Mouse (Mus musculus): ENCODE data around the gene Sf3b1. TPM values are rescaled to one million over a fixed set of nuclear protein-coding genes. Genes with fewer than 3 reads are reported as not detected.
"Not testable (repeated sequence)": the region's sequence is repeated elsewhere in the genome, so short reads cannot be mapped to it uniquely, and the experiment has no call there.

Sf3b1 gene
- polyA plus RNA-seq (2015; fragmentation: Nextera tagmentation; extraction: Ambion mirVana), result 385 and 392 TPM in 2 replicates

GRCm38 (mm10) chr1:55027253-55027801 is at the start of gene Sf3b1:
Sf3b1 (minus strand) TSS chr1:55027481.
- ATAC-seq (ENCODE audit: low FRiP score, low read depth), result peak; percentile 98

GRCm38 (mm10) chr1:55076395-55076743 is 49.1 kb upstream of the Sf3b1 start:
- Histone ChIP-seq H3K27me3 (no peaks in the 10 kb centered on the region), H3K9ac (no peak overlapping the region), H3K9me3 (no peaks in the 10 kb centered on the region), H3K4me2 (replicated peaks) (no peak overlapping the region), H3K36me3 (peaks cover 60% of the 10 kb centered on the region), H3K4me3 (no peak overlapping the region), H3K4me1 (no peaks in the 10 kb centered on the region), H3K27ac (no peak overlapping the region)
- no peak for ATAC-seq (ENCODE audit: low FRiP score, low read depth)

More at GRCm38 (mm10) chr1:55027253-55027801, at the start of gene Sf3b1:
- Histone ChIP-seq H3K4me1 (peaks cover 10% of the 10 kb centered on the region), H3K9me3 (no peaks in the 10 kb centered on the region), H3K36me3 (peaks cover 4% of the 10 kb centered on the region; the same call in 1 of the 2 replicates), H3K9ac (peak within 1 kb of the TSS; percentile 99), H3K27me3 (no peaks in the 10 kb centered on the region), H3K4me2 (replicated peaks) (peak within 1 kb of the TSS; percentile 78), H3K4me3 (peak within 1 kb of the TSS; percentile 95), H3K27ac (peak within 1 kb of the TSS; percentile 92)
- 1% methylated on average over 46 of the region's 46 CpGs for WGBS

GRCm38 (mm10) chr1:55075652-55076394 is 48.5 kb upstream of the Sf3b1 start:
- Histone ChIP-seq H3K4me1 (no peaks in the 10 kb centered on the region), H3K9me3 (no peaks in the 10 kb centered on the region), H3K4me3 (no peak overlapping the region), H3K9ac (no peak overlapping the region), H3K27me3 (no peaks in the 10 kb centered on the region), H3K4me2 (replicated peaks) (no peak overlapping the region), H3K36me3 (peaks cover 59% of the 10 kb centered on the region), H3K27ac (no peak overlapping the region)
- no peak for ATAC-seq (ENCODE audit: low FRiP score, low read depth)
- WGBS, result 72% methylated on average over 5 of the region's 5 CpGs

GRCm38 (mm10) chr1:55074757-55075156 is 47.5 kb upstream of the Sf3b1 start:
- no peak for ATAC-seq (ENCODE audit: low FRiP score, low read depth)
- Histone ChIP-seq H3K9me3 (no peaks in the 10 kb centered on the region), H3K27ac (no peak overlapping the region), H3K27me3 (no peaks in the 10 kb centered on the region), H3K4me3 (no peak overlapping the region), H3K4me2 (replicated peaks) (no peak overlapping the region), H3K9ac (no peak overlapping the region), H3K36me3 (peaks cover 48% of the 10 kb centered on the region), H3K4me1 (no peaks in the 10 kb centered on the region)
- 58% methylated on average over 2 of the region's 2 CpGs for WGBS

GRCm38 (mm10) chr1:55072328-55072727 is 45.0 kb upstream of the Sf3b1 start:
- not testable (repeated sequence) for H3K27ac ChIP-seq; H3K4me3 ChIP-seq; H3K4me1 ChIP-seq; H3K9me3 ChIP-seq; H3K4me2 ChIP-seq (replicated peaks); H3K27me3 ChIP-seq; ATAC-seq (ENCODE audit: low FRiP score, low read depth); H3K9ac ChIP-seq
- H3K36me3 ChIP-seq, result peaks cover 43% of the 10 kb centered on the region

GRCm38 (mm10) chr1:55061772-55062171 is 34.5 kb upstream of the Sf3b1 start:
- no peak for ATAC-seq (ENCODE audit: low FRiP score, low read depth)
- no peaks in the 10 kb centered on the region for H3K27me3 ChIP-seq
- peaks cover 40% of the 10 kb centered on the region for H3K36me3 ChIP-seq
- 90% methylated on average over 4 of the region's 4 CpGs for WGBS
- no peak overlapping the region for H3K27ac ChIP-seq
- no peak overlapping the region for H3K4me2 ChIP-seq (replicated peaks)
- H3K4me3 ChIP-seq, result no peak overlapping the region
- H3K9me3 ChIP-seq, result no peaks in the 10 kb centered on the region
- no peak overlapping the region for H3K9ac ChIP-seq
- H3K4me1 ChIP-seq, result no peaks in the 10 kb centered on the region

GRCm38 (mm10) chr1:55061099-55061498 is 33.8 kb upstream of the Sf3b1 start:
- H3K27me3 ChIP-seq, result no peaks in the 10 kb centered on the region
- H3K4me1 ChIP-seq, result no peaks in the 10 kb centered on the region
- H3K9me3 ChIP-seq, result no peaks in the 10 kb centered on the region
- 86% methylated on average over 5 of the region's 5 CpGs for WGBS
- no peak overlapping the region for H3K9ac ChIP-seq
- H3K27ac ChIP-seq, result no peak overlapping the region
- no peak for ATAC-seq (ENCODE audit: low FRiP score, low read depth)
- no peak overlapping the region for H3K4me2 ChIP-seq (replicated peaks)
- H3K4me3 ChIP-seq, result no peak overlapping the region
- peaks cover 38% of the 10 kb centered on the region for H3K36me3 ChIP-seq

GRCm38 (mm10) chr1:55058383-55058782 is 31.1 kb upstream of the Sf3b1 start:
- not testable (repeated sequence) for H3K4me2 ChIP-seq (replicated peaks); H3K9ac ChIP-seq; H3K4me1 ChIP-seq; H3K27ac ChIP-seq; H3K9me3 ChIP-seq; ATAC-seq (ENCODE audit: low FRiP score, low read depth); H3K27me3 ChIP-seq; H3K4me3 ChIP-seq
- 91% methylated on average over 2 of the region's 3 CpGs for WGBS
- H3K36me3 ChIP-seq, result peaks cover 18% of the 10 kb centered on the region

GRCm38 (mm10) chr1:55055322-55056115 is 28.2 kb upstream of the Sf3b1 start:
- no peak overlapping the region for H3K4me2 ChIP-seq (replicated peaks)
- H3K9ac ChIP-seq, result no peak overlapping the region
- H3K27me3 ChIP-seq, result peaks cover 4% of the 10 kb centered on the region; the same call in 1 of the 2 replicates
- H3K27ac ChIP-seq, result no peak overlapping the region
- 84% methylated on average over 5 of the region's 5 CpGs for WGBS
- no peak for ATAC-seq (ENCODE audit: low FRiP score, low read depth)
- no peaks in the 10 kb centered on the region for H3K9me3 ChIP-seq
- peaks cover 9% of the 10 kb centered on the region for H3K36me3 ChIP-seq
- H3K4me3 ChIP-seq, result no peak overlapping the region
- H3K4me1 ChIP-seq, result peaks cover 10% of the 10 kb centered on the region

- Histone ChIP-seq H3K27me3 (peaks cover 4% of the 10 kb centered on the region; the same call in 1 of the 2 replicates), H3K9me3 (no peaks in the 10 kb centered on the region), H3K9ac (peak overlapping the region; percentile 78), H3K4me1 (peaks cover 10% of the 10 kb centered on the region), H3K36me3 (peaks cover 9% of the 10 kb centered on the region), H3K27ac (no peak overlapping the region), H3K4me2 (replicated peaks) (peak overlapping the region; percentile 78), H3K4me3 (peak overlapping the region; percentile 84)
- no peak for ATAC-seq (ENCODE audit: low FRiP score, low read depth)
- 75% methylated on average over 4 of the region's 4 CpGs for WGBS
Observed at GRCm38 (mm10) chr1:55053596-55053995, 26.3 kb upstream of the Sf3b1 start.

- peaks cover 4% of the 10 kb centered on the region; the same call in 1 of the 2 replicates for H3K27me3 ChIP-seq
- H3K36me3 ChIP-seq, result peaks cover 9% of the 10 kb centered on the region
- H3K9ac ChIP-seq, result peak overlapping the region; percentile 78
- under 1% methylated on average over 42 of the region's 42 CpGs for WGBS
- peaks cover 10% of the 10 kb centered on the region for H3K4me1 ChIP-seq
- peak overlapping the region; percentile 11; the same call in 1 of the 2 replicates for H3K27ac ChIP-seq
- H3K4me2 ChIP-seq (replicated peaks), result peak overlapping the region; percentile 78
- no peaks in the 10 kb centered on the region for H3K9me3 ChIP-seq
- peak overlapping the region; percentile 84 for H3K4me3 ChIP-seq
- peak; percentile 54 for ATAC-seq (ENCODE audit: low FRiP score, low read depth)
Observed at GRCm38 (mm10) chr1:55053005-55053404, 25.7 kb upstream of the Sf3b1 start.

- ATAC-seq (ENCODE audit: low FRiP score, low read depth), result peak; percentile 100
- WGBS, result under 1% methylated on average over 45 of the region's 46 CpGs
- Histone ChIP-seq H3K27me3 (peaks cover 4% of the 10 kb centered on the region; the same call in 1 of the 2 replicates), H3K9me3 (no peaks in the 10 kb centered on the region), H3K4me3 (peak within 1 kb of the TSS; percentile 84), H3K4me1 (peaks cover 10% of the 10 kb centered on the region), H3K4me2 (replicated peaks) (peak within 1 kb of the TSS; percentile 82), H3K36me3 (peaks cover 9% of the 10 kb centered on the region), H3K9ac (peak within 1 kb of the TSS; percentile 78), H3K27ac (peak within 1 kb of the TSS; percentile 52; the same call in 1 of the 2 replicates)
Observed at GRCm38 (mm10) chr1:55052355-55052953, 25.2 kb upstream of the Sf3b1 start, which contains the start of gene Coq10b. Coq10b (plus strand) TSS chr1:55052770.
